ENCODE assay signal across 12 mouse cellular contexts in the genomic region with DNA sequence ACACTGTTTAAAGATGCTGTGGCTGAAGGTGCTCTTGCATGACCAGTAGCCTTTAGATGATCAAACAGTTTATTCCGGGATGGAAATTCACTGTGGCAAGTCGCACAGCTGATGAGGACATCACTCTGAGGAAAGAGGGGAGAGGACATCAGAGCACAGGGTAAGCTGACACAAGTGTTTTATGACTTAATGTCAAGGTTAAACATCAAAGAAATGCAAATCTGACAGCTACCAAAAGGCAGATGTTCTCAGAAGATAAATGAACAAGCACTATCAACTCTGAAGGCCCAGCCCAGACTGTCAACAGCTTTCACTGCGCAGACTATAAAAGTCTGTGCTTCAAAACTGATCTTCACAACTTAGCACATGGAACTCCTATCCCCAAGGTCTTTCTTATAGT.
"Had no signal": no experiment of that assay in that cellular context is flagged by ENCODE, and none has a peak within 500 bp of the region (broad histone marks: within the 10 kb centered on the region; RNA-seq: fewer than 3 reads in every experiment).

No protein-coding gene starts in this region.

- H3K4me2 ChIP-seq: liver, embryonic 11.5 days; lung, embryonic 15.5 days; midbrain, embryonic 15.5 days; neural tube, embryonic 12.5 days had no signal

- H3K9me3 ChIP-seq: limb, embryonic 10.5 days; lung, embryonic 15.5 days; midbrain, embryonic 15.5 days; neural tube, embryonic 12.5 days had no signal

- H3K9ac ChIP-seq: liver, postnatal 0 days; lung, embryonic 15.5 days; midbrain, embryonic 15.5 days; neural tube, embryonic 12.5 days had no signal

- H3K27ac ChIP-seq: limb, embryonic 10.5 days; lung, embryonic 15.5 days; midbrain, embryonic 15.5 days; neural tube, embryonic 12.5 days had no signal

- DNase-seq: kidney, postnatal 10 days; kidney, postnatal 4 days; liver, postnatal 0 days; right cerebral cortex, postnatal 4 days; spleen, adult 18-20 months; thymus, adult 18-20 months; thymus, postnatal 25 days had no signal

- ATAC-seq: liver, postnatal 0 days; midbrain, embryonic 15.5 days had no signal

- H3K4me3 ChIP-seq: limb, embryonic 10.5 days; lung, embryonic 15.5 days; midbrain, embryonic 15.5 days; neural tube, embryonic 12.5 days had no signal

- H3K27me3 ChIP-seq: lung, embryonic 15.5 days; midbrain, embryonic 15.5 days; neural tube, embryonic 12.5 days had no signal

- H3K4me1 ChIP-seq: limb, embryonic 10.5 days; lung, embryonic 15.5 days; midbrain, embryonic 15.5 days; neural tube, embryonic 12.5 days had no signal
